Mouse (Mus musculus) myocyte (in vitro differentiated cells): ENCODE results near the gene Lrrc49. TPM values are rescaled to one million over a fixed set of nuclear protein-coding genes. Genes with fewer than 3 reads are reported as not detected.

ENCODE experiments used
- H3K27me3 ChIP-seq: one replicate; pipeline ENCODE4 v1.6.1; 2011; ENCODE audit not compliant: control insufficient read depth, insufficient read depth, insufficient read length
- H3K36me3 ChIP-seq: one replicate; pipeline ENCODE4 v1.6.1; 2011; ENCODE audit not compliant: control insufficient read depth, insufficient read depth
- H3K4me2 ChIP-seq: one replicate; pipeline ENCODE4 v1.6.1; 2011; ENCODE audit warnings: low read depth, control low read depth
- H3K4me3 ChIP-seq: one replicate; pipeline ENCODE4 v1.5.1; 2011; ENCODE audit warnings: mild to moderate bottlenecking, control low read depth, moderate library complexity
- H3K79me2 ChIP-seq: one replicate; pipeline ENCODE4 v1.6.1; 2011; ENCODE audit not compliant: control insufficient read depth, insufficient read depth
- H3ac ChIP-seq: one replicate; pipeline ENCODE4 v1.6.1; 2011; ENCODE audit not compliant: control insufficient read depth, insufficient read length
- CEBPB ChIP-seq: IDR thresholded peaks from 2 replicates; pipeline ENCODE4 v1.6.1; 2011; ENCODE audit warnings: mild to moderate bottlenecking, moderate library complexity; ENCODE audit not compliant: poor library complexity, insufficient read depth, severe bottlenecking
- E2F4 ChIP-seq: IDR thresholded peaks from one replicate; pipeline ENCODE4 v1.6.1; 2011; ENCODE audit warnings: mild to moderate bottlenecking, control low read depth, moderate library complexity; ENCODE audit not compliant: insufficient read depth
- MAX ChIP-seq: IDR thresholded peaks from one replicate; pipeline ENCODE4 v1.6.1; 2011; ENCODE audit warnings: low read depth, mild to moderate bottlenecking, control low read depth
- MYOD1 ChIP-seq, 3 experiments: IDR thresholded peaks; one replicate each; pipeline ENCODE4 v1.6.1; 2011; ENCODE audit warnings: control low read depth in 2 of 3, low read depth in 2 of 3, mild to moderate bottlenecking in 2 of 3, moderate library complexity in 1 of 3; ENCODE audit not compliant: insufficient read length in 2 of 3, control insufficient read depth in 1 of 3
- MYOG ChIP-seq, 3 experiments: IDR thresholded peaks; one replicate each; pipeline ENCODE4 v1.6.1; 2011; ENCODE audit warnings: control low read depth in 2 of 3, low read depth in 2 of 3, mild to moderate bottlenecking in 2 of 3; ENCODE audit not compliant: insufficient read length in 2 of 3, control insufficient read depth in 1 of 3, insufficient read depth in 1 of 3
- POLR2A ChIP-seq: IDR thresholded peaks from one replicate; pipeline ENCODE4 v1.6.1; 2011; ENCODE audit warnings: low read depth, mild to moderate bottlenecking, control low read depth, moderate library complexity; ENCODE audit not compliant: insufficient read length
- POLR2AphosphoS2 ChIP-seq: IDR thresholded peaks from one replicate; pipeline ENCODE4 v1.6.1; 2011; ENCODE audit warnings: low read depth, control low read depth; ENCODE audit not compliant: insufficient read length
- REST ChIP-seq: IDR thresholded peaks from one replicate; pipeline ENCODE4 v1.6.1; 2011; ENCODE audit warnings: mild to moderate bottlenecking, control low read depth, moderate library complexity; ENCODE audit not compliant: insufficient read depth, insufficient read length
- SRF ChIP-seq: IDR thresholded peaks from one replicate; pipeline ENCODE4 v1.6.1; 2011; ENCODE audit warnings: low read depth; ENCODE audit not compliant: control insufficient read depth, insufficient read length
- TCF12 ChIP-seq: IDR thresholded peaks from one replicate; pipeline ENCODE4 v1.6.1; 2011; ENCODE audit warnings: mild to moderate bottlenecking, control low read depth; ENCODE audit not compliant: poor library complexity, insufficient read depth, severe bottlenecking
- TCF3 ChIP-seq: IDR thresholded peaks from one replicate; pipeline ENCODE4 v1.6.1; 2011; ENCODE audit warnings: low read depth, control low read depth; ENCODE audit not compliant: insufficient read length
- USF1 ChIP-seq: IDR thresholded peaks from one replicate; pipeline ENCODE4 v1.6.1; 2011; ENCODE audit warnings: low read depth, mild to moderate bottlenecking, control low read depth, moderate library complexity
- polyA plus RNA-seq: library from polyadenylated mRNA; unstranded; fragments of >200 nt; fragmentation: generic; extraction: Trizol; gene quantifications from one replicate; pipeline ENCODE4 v1.2.1, GENCODE M21; 2012; ENCODE audit warnings: missing spikeins

Gene Lrrc49
- polyA plus RNA-seq, 1 experiment, result 5.8 TPM

DNA sequence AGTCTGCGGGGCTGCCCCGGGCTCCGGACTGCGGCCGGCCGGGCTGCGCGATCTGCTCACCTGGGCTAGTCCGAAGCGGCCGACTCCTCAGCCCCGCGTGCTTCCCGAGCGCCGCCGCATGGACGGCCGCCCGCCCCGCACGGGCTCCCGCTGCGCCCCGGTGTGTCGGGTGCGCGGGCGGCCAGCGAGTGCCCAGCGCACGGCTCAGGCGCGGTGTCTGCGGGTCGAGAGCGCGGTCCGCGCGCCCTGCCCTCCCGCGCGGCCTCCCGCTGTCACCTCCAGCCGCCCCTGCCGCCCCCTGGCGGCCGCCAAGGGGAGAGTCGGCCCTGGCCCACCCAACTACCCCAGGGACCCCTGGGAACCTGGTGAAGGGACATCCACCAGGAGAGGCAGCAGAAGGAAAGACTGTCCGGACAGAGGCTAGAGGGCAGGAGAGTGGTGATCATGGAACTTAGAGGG lies 166.1 kb downstream of the Lrrc49 start, which contains the start of gene Thsd4:
Gene Thsd4 (minus strand): TSS at position 241 of the 459 bp plus-strand sequence.
- Histone ChIP-seq H3ac (no peak within 1 kb of the TSS), H3K27me3 (no peaks in the 10 kb centered on the region), H3K4me3 (no peak within 1 kb of the TSS), H3K36me3 (no peaks in the 10 kb centered on the region), H3K4me2 (peak within 1 kb of the TSS; percentile 61), H3K79me2 (no peaks in the 10 kb centered on the region)
- TF ChIP-seq CEBPB (no peak), TCF3 (no peak), REST (no peak), E2F4 (no peak), SRF (no peak), MYOG (IDR thresholded peaks at IDR 0.05; ENCODE audit: control insufficient read depth in 1 of 3, insufficient read depth in 1 of 3, insufficient read length in 2 of 3, low read depth in 2 of 3) (no peak), MAX (no peak), POLR2AphosphoS2 (no peak), USF1 (no peak), MYOD1 (IDR thresholded peaks at IDR 0.05; ENCODE audit: control insufficient read depth in 1 of 3, insufficient read length in 2 of 3, low read depth in 2 of 3) (no peak), TCF12 (no peak), POLR2A (no peak)

DNA sequence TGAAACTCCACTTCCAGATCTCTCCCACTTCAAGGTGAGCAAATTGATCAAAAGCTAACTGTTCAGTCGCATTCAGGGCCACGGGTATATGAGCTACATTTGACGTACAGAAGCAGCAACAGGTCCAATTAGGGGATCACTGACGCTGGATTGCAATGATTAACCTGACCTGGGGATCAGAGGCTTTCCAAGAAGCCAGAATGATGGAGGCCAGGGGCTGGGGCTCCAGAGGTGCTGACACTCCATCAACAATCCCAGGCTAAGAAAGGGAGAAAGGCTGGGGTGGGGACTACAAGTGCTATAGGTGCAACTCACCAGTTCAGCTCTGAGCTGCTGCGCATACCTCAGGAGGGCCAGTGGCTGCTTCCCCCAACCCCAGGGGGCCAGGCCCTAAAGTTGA lies 166.8 kb downstream of the Lrrc49 start:
- Histone ChIP-seq H3K27me3 (no peaks in the 10 kb centered on the region), H3ac (no peak overlapping the region), H3K79me2 (no peaks in the 10 kb centered on the region), H3K4me3 (no peak overlapping the region), H3K4me2 (peak overlapping the region; percentile 61), H3K36me3 (no peaks in the 10 kb centered on the region)
- TF ChIP-seq SRF, result no peak
- TF ChIP-seq TCF3, result no peak
- TF ChIP-seq E2F4, result no peak
- TF ChIP-seq USF1, result no peak
- no peak for TF ChIP-seq POLR2AphosphoS2
- no peak for TF ChIP-seq REST
- no peak for TF ChIP-seq MYOD1 (IDR thresholded peaks at IDR 0.05; ENCODE audit: control insufficient read depth in 1 of 3, insufficient read length in 2 of 3, low read depth in 2 of 3)
- no peak for TF ChIP-seq MYOG (IDR thresholded peaks at IDR 0.05; ENCODE audit: control insufficient read depth in 1 of 3, insufficient read depth in 1 of 3, insufficient read length in 2 of 3, low read depth in 2 of 3)
- TF ChIP-seq MAX, result no peak
- TF ChIP-seq CEBPB, result no peak

DNA sequence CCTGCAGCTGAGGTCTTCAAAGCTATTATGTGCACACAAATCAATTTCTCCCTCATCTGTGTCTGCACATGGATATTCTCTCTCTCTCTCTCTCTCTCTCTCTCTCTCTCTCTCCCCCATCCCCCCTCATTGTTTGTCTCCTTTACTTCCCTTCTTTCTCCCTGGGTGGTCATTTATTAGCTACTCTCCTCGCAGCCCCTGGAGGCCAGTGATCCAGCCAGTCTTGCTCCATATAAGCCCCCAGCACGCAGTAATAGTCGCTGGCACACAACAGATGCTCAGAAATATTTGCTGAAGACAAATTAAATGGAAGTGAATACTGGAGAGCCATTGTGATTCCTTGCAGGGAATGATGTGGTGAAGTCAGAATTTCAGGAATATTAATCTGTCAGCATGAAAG lies 168.4 kb downstream of the Lrrc49 start:
- Histone ChIP-seq H3K79me2 (no peaks in the 10 kb centered on the region), H3ac (no peak overlapping the region), H3K4me3 (no peak overlapping the region), H3K4me2 (no peak overlapping the region), H3K27me3 (no peaks in the 10 kb centered on the region), H3K36me3 (no peaks in the 10 kb centered on the region)
- no peak for TF ChIP-seq POLR2AphosphoS2
- TF ChIP-seq CEBPB, result no peak

Other genes with a start within 250 kb of the Lrrc49 start
- 1.7 TPM for gene Thsd4, start 166.1 kb downstream of the Lrrc49 start, polyA plus RNA-seq
- 0.83 TPM for gene Larp6, start 24.8 kb upstream of the Lrrc49 start, polyA plus RNA-seq
- gene Uaca, start 106.4 kb upstream of the Lrrc49 start, polyA plus RNA-seq, result 7.4 TPM